Comparison of ENCODE assay signal across 10 mouse cellular contexts in the genomic region with DNA sequence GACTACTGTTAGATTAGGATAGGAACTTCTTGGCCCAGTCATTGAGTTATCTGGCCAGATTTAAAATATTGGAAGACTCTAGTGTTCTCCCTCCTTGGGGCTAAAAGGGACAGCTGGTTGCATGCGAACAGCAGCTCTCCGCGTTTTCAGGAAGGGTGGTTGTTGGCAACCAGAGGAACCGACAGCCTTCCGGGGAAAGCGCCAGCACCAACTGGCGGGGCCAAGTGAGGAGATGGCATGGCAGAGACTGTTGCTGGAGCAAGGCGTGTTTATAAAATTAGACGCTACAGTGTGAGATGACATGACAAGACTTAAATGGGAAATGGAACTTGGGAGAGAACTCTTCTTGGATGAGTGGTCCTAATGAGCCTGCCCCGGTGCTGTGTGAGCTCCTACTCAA.
DNase-seq lines count a peak whose midpoint lies in the region.
"Had no signal": no experiment of that assay in that cellular context is flagged by ENCODE, and none has a peak within 500 bp of the region (broad histone marks: within the 10 kb centered on the region; RNA-seq: fewer than 3 reads in every experiment).

No protein-coding gene starts in this region.

- DNase-seq in layer of hippocampus, adult 11-12 months (ENCODE audit: low spot score) = peak; percentile 57
- no peak for DNase-seq in layer of hippocampus, adult 9-10 months (ENCODE audit: low spot score)
- DNase-seq in gastrocnemius, postnatal 10 days = peak; percentile 59
- DNase-seq in layer of hippocampus, postnatal 14 days (ENCODE audit: low spot score in 2 of 2) = peak; percentile 68 to 85
- DNase-seq in right cerebral cortex, postnatal 25 days = peak; percentile 73
- DNase-seq in testis, postnatal 10 days (ENCODE audit: low spot score) = no peak
- no peak for DNase-seq in adrenal gland, adult (ENCODE audit: inconsistent age in 2 of 2, low spot score in 1 of 2)
- DNase-seq: adrenal gland, postnatal 25 days; liver; lung, postnatal 36 days had no signal

Comparison
In these comparisons a context has a peak if more than half of its experiments do, and no peak if none do; other contexts are left out.
1. DNase-seq: peak in layer of hippocampus, adult 11-12 months (single experiment), gastrocnemius, postnatal 10 days (single experiment), layer of hippocampus, postnatal 14 days (2 of 2) and right cerebral cortex, postnatal 25 days (single experiment); none in layer of hippocampus, adult 9-10 months (single experiment), testis, postnatal 10 days (single experiment) and adrenal gland, adult (0 of 2).